Mouse (Mus musculus) embryonic facial prominence, embryonic 11.5 days (tissue): ENCODE measurements at regions not wholly inside any gene's neighbourhood (a gene's known extent, or its start where the extent isn't known, plus 50 kb on each side); places are given as distances from the start of the nearest gene placed in this dataset.
"Not testable (repeated sequence)": the region's sequence is repeated elsewhere in the genome, so short reads cannot be mapped to it uniquely, and the experiment has no call there.

Experiments
- ATAC-seq: fragments of 200-750 bp; cut with Nextera tagmentation; replicated peaks from 2 replicates; pipeline ENCODE4 v1.8.0; 2017; ENCODE audit warnings: low read depth; ENCODE audit not compliant: insufficient number of reproducible peaks, low FRiP score, low TSS enrichment
- DNase-seq: peaks from one replicate; pipeline ENCODE4 v3.0.0-alpha.2; 2015; ENCODE audit warnings: low spot score
- H3K27ac ChIP-seq: fragments of 300-500 bp; sonication (generic); replicated peaks from 2 replicates; pipeline ENCODE4 v1.5.1; 2014; ENCODE audit warnings: mild to moderate bottlenecking, low read depth, low read length, control low read depth
- H3K27me3 ChIP-seq: fragments of 300-500 bp; sonication (generic); 2 replicates; pipeline ENCODE4 v1.6.1; 2014; ENCODE audit warnings: mild to moderate bottlenecking, low read length, moderate library complexity, mixed read lengths; ENCODE audit not compliant: control insufficient read depth, insufficient read depth
- H3K36me3 ChIP-seq: fragments of 300-500 bp; sonication (generic); replicated peaks from 2 replicates; pipeline ENCODE4 v1.6.1; 2014; ENCODE audit warnings: low read depth, mild to moderate bottlenecking, low read length, moderate library complexity, mixed read lengths; ENCODE audit not compliant: control insufficient read depth, insufficient read depth
- H3K4me1 ChIP-seq: fragments of 300-500 bp; sonication (generic); 2 replicates; pipeline ENCODE4 v1.6.1; 2014; ENCODE audit warnings: low read length, mixed read lengths; ENCODE audit not compliant: control insufficient read depth, insufficient read depth
- H3K4me2 ChIP-seq: fragments of 300-500 bp; sonication (generic); 2 replicates; pipeline ENCODE4 v1.6.1; 2014; ENCODE audit warnings: low read depth, mild to moderate bottlenecking, control low read depth, low read length, moderate library complexity
- H3K4me3 ChIP-seq: fragments of 300-500 bp; sonication (generic); 2 replicates; pipeline ENCODE4 v1.5.1; 2014; ENCODE audit warnings: low read depth, low read length, control low read depth
- H3K9ac ChIP-seq: fragments of 300-500 bp; sonication (generic); replicated peaks from 2 replicates; pipeline ENCODE4 v1.6.1; 2014; ENCODE audit warnings: mild to moderate bottlenecking, control low read depth, low read length
- H3K9me3 ChIP-seq: fragments of 300-500 bp; sonication (generic); replicated peaks from 2 replicates; pipeline ENCODE4 v1.6.1; 2016; ENCODE audit warnings: mild to moderate bottlenecking, low read length, inconsistent platforms, mixed read lengths; ENCODE audit not compliant: control insufficient read depth
- WGBS: fragments of 180-500 bp; shearing (Covaris S2); extraction: QIAGEN DNeasy Blood & Tissue Kit; methylation state at CpG from one replicate; pipeline ENCODE4 v1.1.7; 2014; 5-methylcytosine and 5-hydroxymethylcytosine counted together

DNA sequence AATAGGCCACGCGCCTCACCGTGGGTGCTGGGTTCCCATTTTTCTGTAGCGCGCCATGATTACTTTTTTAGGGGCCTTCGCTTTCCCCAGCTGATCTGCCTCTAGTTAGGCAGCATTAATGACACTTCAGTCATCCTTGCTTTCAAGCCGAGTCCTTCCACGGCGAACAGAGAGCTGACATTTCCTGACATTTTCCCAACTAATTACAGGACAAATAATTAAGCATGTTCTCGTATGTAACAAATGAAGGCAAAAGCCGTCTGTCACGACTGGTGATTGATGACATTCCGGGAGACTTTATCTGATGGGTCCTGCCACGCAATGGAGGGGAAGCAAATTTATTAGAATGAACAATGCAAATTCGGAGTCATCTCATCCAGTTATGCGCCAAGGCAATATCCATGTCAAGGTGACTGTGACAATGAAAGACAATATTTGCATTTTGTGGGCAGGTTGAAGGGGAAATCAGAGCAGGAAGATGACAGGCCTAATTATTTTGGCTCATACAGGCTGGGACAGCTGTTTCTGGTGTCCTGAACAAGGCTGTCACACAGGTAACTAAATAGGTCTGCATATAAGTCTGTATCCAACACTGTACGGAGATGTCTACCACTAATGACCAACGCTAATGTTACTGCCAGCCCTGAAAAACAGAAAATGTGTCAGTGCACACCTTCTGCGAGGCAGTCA lies 326.0 kb upstream of the Irx2 start:
- WGBS = 76% methylated on average over 19 of the region's 19 CpGs
- no peak for DNase-seq
- no peaks in the 10 kb centered on the region for H3K27me3 ChIP-seq
- no peak overlapping the region for H3K27ac ChIP-seq
- H3K4me3 ChIP-seq = no peak overlapping the region
- no peak overlapping the region for H3K4me2 ChIP-seq
- no peak overlapping the region for H3K9ac ChIP-seq
- H3K36me3 ChIP-seq = no peaks in the 10 kb centered on the region
- no peak for ATAC-seq
- H3K9me3 ChIP-seq = no peaks in the 10 kb centered on the region
- H3K4me1 ChIP-seq = no peaks in the 10 kb centered on the region

DNA sequence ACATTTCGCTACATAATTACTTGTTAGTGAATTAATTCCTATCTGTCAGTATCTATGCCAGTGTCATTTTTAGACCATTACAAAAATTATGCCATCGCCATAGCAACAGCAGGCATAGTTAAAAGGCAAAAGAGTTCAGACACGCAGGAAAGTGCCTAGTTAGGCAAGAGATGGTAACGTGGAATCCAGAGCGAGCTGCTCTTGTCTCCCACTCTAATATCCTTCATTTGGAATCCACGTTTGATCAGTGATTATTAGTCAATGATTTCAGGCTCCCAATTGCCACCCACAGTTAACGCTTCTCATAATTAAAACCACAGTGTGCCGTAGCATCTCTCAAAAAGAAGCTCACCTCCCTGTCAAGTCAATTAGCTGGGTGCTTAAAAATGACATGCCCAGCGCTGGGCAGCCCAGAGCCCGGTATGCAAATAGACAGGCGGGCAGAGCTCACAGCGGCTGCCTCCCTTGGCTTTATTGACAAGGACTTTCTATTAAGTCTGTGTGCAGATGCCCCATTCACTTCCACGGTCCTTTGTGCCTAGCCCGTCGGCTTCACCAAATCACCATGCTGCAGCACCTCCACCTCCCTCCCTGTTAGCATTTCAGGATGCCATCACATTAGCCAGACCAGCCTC lies 325.4 kb upstream of the Irx2 start:
- Histone ChIP-seq H3K4me1 (no peaks in the 10 kb centered on the region), H3K4me2 (no peak overlapping the region), H3K9me3 (no peaks in the 10 kb centered on the region), H3K27ac (no peak overlapping the region), H3K4me3 (no peak overlapping the region), H3K9ac (no peak overlapping the region), H3K36me3 (no peaks in the 10 kb centered on the region), H3K27me3 (no peaks in the 10 kb centered on the region)
- ATAC-seq = no peak
- no peak for DNase-seq
- 65% methylated on average over 15 of the region's 15 CpGs for WGBS

DNA sequence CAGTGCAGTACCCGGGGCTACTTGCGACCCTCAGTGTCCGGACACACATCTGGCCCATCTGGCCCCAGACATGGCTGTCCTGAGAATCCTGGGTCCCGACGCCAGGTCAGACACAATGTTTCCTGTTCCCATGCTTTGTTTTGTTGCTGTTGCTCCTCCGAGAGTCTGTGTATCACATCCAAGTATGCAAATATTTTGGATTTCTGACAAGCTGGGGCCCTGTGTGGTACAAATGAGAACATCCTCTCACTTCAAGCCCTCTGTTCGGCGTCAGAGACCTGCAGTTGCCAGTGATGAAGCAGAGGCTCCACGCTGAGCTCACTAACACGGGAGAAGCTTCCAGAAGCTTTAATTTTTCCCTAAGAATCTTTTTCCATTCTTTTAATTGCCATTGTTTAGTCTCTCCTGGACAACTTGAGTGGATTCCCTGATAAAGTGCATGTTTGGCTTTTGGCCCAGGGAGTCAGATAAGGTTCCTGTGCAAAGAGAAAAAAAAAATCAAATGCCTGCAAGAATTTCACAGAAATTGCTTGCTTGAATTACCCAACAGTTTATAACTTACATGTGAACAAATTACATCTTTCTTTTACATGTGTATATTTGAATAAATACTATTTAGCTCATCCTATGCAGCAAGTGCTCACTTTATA lies 304.5 kb upstream of the Irx2 start:
- H3K4me3 ChIP-seq = no peak overlapping the region
- H3K9me3 ChIP-seq = no peaks in the 10 kb centered on the region
- no peaks in the 10 kb centered on the region for H3K4me1 ChIP-seq
- ATAC-seq (no peak), DNase-seq (no peak)
- H3K4me2 ChIP-seq = no peak overlapping the region
- H3K9ac ChIP-seq = no peak overlapping the region
- no peaks in the 10 kb centered on the region for H3K36me3 ChIP-seq
- 58% methylated on average over 10 of the region's 10 CpGs for WGBS
- no peaks in the 10 kb centered on the region for H3K27me3 ChIP-seq
- H3K27ac ChIP-seq = no peak overlapping the region

DNA sequence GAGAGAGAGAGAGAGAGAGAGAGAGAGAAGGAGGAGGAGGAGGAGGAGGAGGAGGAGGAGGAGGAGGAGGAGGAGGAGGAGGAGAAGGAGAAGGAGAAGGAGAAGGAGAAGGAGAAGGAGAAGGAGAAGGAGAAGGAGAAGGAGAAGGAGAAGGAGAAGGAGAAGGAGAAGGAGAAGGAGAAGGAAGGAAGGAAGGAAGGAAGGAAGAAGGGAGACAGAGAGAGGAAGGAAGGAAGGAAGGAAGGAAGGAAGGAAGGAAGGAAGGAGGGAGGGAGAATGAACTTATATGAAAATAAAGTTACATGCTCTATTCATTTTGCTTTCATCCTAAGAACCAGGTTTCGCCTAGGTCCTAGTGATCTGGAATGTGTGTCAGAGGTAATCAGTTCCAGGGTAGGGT lies 302.4 kb upstream of the Irx2 start:
- not testable (repeated sequence) for H3K9ac ChIP-seq, H3K4me2 ChIP-seq, H3K4me3 ChIP-seq, DNase-seq, ATAC-seq, H3K36me3 ChIP-seq, H3K27ac ChIP-seq, H3K9me3 ChIP-seq, H3K27me3 ChIP-seq, H3K4me1 ChIP-seq
- WGBS = 75% methylated on average over 1 of the region's 1 CpGs

DNA sequence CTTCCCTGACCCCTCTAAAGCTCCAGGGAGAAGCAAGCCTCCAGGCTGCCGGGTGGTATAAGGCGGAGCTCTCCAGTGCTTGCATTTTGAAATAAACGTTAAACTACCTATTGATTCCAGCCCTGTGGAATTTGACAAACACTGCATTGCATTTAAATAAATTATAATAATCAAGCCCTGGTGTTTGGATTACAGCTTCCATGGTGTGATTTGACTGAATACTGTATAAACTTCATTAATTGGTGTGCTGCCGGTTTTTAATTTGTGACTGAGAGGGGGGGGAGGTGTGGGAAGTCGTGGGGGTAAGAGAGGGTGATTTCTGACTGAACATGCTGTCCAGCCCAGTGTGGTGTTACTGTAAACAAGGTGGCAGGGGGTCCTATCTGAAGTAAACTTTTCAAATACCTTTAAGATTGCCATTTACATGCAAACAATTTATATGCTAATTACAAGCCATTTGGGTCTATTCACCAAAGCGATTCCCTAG lies 282.9 kb upstream of the Irx2 start:
- Histone ChIP-seq H3K4me2 (no peak overlapping the region), H3K9ac (no peak overlapping the region), H3K4me1 (no peaks in the 10 kb centered on the region), H3K36me3 (no peaks in the 10 kb centered on the region), H3K4me3 (no peak overlapping the region), H3K27me3 (no peaks in the 10 kb centered on the region), H3K9me3 (no peaks in the 10 kb centered on the region), H3K27ac (no peak overlapping the region)
- DNase-seq = no peak
- WGBS = 3% methylated on average over 6 of the region's 6 CpGs
- ATAC-seq = no peak

DNA sequence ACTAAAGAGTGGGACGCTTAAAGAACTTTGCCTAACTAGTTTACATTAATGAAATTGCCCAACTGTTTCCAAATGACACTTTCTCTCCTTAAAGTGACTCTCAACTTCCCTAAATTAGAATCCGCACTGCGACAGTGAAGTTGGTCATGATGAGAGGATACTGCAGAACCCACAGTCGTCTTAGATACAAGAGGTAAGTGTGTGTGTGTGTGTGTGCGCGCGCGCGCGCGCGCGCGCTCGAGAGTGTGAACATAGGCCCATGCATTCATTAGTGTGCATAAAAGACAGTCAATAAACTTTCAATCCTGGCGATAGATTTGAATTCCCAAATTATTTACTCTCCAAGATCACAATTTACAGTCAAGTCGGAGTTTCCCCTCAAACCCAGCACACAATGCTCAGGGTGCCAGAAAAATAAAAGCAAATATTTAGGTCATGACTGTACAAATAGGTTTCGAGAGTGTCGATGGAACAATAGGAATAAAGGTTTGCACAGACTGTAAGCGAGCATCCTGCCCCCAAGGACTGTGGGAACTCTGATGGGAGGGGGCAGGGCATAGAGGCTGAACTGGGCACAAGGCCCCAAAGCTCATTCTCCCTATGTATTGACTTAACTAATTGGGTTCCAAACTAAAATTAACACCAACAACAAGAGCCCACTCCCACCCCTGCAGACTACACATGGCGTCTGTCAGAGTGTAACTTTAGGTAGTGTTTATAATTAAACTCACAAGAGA lies 282.2 kb upstream of the Irx2 start:
- Histone ChIP-seq H3K9ac (no peak overlapping the region), H3K4me2 (no peak overlapping the region), H3K27me3 (no peaks in the 10 kb centered on the region), H3K36me3 (no peaks in the 10 kb centered on the region), H3K27ac (no peak overlapping the region), H3K4me1 (no peaks in the 10 kb centered on the region), H3K9me3 (no peaks in the 10 kb centered on the region), H3K4me3 (no peak overlapping the region)
- 21% methylated on average over 21 of the region's 21 CpGs for WGBS
- ATAC-seq (no peak), DNase-seq (no peak)

DNA sequence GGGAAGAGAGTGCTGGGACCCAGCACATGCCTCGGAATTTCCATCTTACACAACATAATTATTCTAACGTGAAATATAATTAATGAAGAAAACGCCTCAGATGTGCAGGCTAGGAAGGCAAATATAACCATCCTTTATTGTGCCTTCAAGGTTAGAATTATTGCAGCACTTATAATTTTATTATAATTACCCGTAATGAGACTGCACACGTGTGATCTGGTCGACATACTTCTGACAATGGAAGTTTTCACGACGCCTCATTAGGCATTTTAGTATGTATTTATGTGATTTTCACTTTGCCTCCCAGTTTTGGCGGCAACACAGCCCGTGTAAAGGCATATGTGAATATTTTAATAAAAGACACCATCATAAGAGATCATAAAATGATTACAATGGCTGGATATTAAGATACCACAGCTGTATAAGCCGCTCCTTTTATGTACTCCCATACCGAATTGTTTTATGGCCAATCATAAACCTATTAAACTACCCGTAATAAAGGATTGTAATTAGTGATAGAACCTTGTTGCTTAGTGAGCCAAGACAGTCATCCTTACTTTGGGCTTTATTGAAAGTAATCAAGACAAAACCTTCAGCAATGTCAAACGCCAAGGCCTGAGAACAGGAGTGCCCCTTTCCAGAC lies 281.6 kb upstream of the Irx2 start:
- no peaks in the 10 kb centered on the region for H3K9me3 ChIP-seq
- no peaks in the 10 kb centered on the region for H3K4me1 ChIP-seq
- WGBS = 87% methylated on average over 14 of the region's 14 CpGs
- no peak for DNase-seq
- no peak overlapping the region for H3K4me2 ChIP-seq
- H3K27ac ChIP-seq = no peak overlapping the region
- H3K36me3 ChIP-seq = no peaks in the 10 kb centered on the region
- H3K27me3 ChIP-seq = no peaks in the 10 kb centered on the region
- H3K9ac ChIP-seq = no peak overlapping the region
- no peak overlapping the region for H3K4me3 ChIP-seq
- no peak for ATAC-seq
